12 mouse cellular contexts compared by ENCODE assay signal in the genomic region with DNA sequence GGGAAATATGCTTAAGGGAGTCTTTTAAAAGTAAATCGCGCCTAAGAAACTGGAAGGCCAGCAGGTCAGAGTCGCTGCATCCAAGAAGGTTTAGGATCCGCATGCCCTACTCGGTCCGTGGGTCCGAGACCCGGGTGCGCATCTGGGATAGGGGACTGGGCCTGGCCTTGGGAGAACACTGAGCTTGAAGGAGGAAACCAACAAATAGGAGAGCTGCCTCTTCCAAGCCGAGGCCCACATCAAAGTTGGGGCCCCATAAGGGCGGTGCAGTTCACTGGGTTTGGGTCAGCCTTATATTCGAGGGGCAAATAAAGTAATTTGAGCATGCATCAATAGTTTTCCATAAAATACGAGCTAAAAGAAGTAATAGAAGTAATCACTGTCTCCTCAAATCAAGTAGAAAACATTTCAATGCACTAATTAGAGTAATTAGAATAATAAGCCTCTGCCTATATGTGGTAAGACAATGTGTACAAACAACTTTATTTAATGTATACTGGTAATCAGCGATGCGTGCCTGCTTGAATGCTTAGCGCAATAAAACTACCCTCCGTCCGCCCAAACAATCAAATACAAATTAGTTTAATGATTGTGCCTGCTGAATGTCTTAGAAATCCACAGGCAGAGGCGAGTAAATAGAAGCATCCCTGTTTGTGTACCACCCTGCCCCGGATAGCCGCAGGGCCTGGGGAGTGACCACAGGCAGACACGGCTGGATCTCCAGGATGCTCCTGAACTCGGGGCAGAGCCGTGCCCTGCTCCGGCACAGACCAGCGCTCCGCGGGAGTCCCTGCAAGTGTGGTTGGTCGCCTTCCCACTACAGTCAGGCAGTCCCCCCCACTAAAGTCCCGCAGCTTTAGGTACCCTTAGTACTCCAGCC. TPM values are rescaled to one million over a fixed set of nuclear protein-coding genes. Genes with fewer than 3 reads are reported as not detected.
DNase-seq lines count a peak whose midpoint lies in the region; ATAC-seq and TF ChIP-seq lines count a peak whose summit lies in the region.
"Had no signal": no experiment of that assay in that cellular context is flagged by ENCODE, and none has a peak within 500 bp of the region (broad histone marks: within the 10 kb centered on the region; RNA-seq: fewer than 3 reads in every experiment).

No protein-coding gene starts in this region.

- no peak for TF ChIP-seq EP300 in ES-Bruce4 (IDR thresholded peaks at IDR 0.05; ENCODE audit: insufficient read depth, low read depth, low read length)

- H3K27ac ChIP-seq in ES-Bruce4 (ENCODE audit: insufficient read depth, low read length), result no peak overlapping the region
- peak overlapping the region; percentile 99 for H3K27ac ChIP-seq in hindbrain, embryonic 10.5 days
- peak overlapping the region; percentile 94 for H3K27ac ChIP-seq in midbrain, embryonic 14.5 days (replicated peaks; ENCODE audit: low read depth, low read length)
- no peak overlapping the region for H3K27ac ChIP-seq in intestine, postnatal 0 days (ENCODE audit: low read depth, low read length)
- H3K27ac ChIP-seq: gastrocnemius, adult 2 months had no signal

- no peaks in the 10 kb centered on the region for H3K9me3 ChIP-seq in ES-Bruce4 (replicated peaks; ENCODE audit: control insufficient read depth, insufficient read depth, low read length, poor library complexity, severe bottlenecking)
- no peaks in the 10 kb centered on the region for H3K9me3 ChIP-seq in hindbrain, embryonic 10.5 days
- H3K9me3 ChIP-seq in midbrain, embryonic 14.5 days (ENCODE audit: control insufficient read depth, low read length), result no peaks in the 10 kb centered on the region
- no peaks in the 10 kb centered on the region for H3K9me3 ChIP-seq in intestine, postnatal 0 days (ENCODE audit: control insufficient read depth)
- H3K9me3 ChIP-seq: G1E had no signal

- peak; percentile 82 for DNase-seq in brain, embryonic 14.5 days (ENCODE audit: low read depth)
- peak; percentile 55 for DNase-seq in hindbrain, embryonic 10.5 days (ENCODE audit: low spot score)
- DNase-seq in midbrain, embryonic 14.5 days, result peak; percentile 75
- DNase-seq in ovary, postnatal 14 days (ENCODE audit: low spot score), result no peak
- no peak for DNase-seq in heart, adult 8-10 months (ENCODE audit: low spot score)
- DNase-seq: lung, postnatal 4 days had no signal

- ATAC-seq in midbrain, embryonic 14.5 days (ENCODE audit: low FRiP score, low TSS enrichment), result peak; percentile 61
- ATAC-seq in intestine, postnatal 0 days, result no peak; the same call in 1 of the 2 replicates
- ATAC-seq: inflammation-experienced regulatory T-cells, adult 6 months had no signal

- no peak for TF ChIP-seq CTCF in ES-Bruce4 (IDR thresholded peaks at IDR 0.05; ENCODE audit: low read depth, low read length)
- TF ChIP-seq CTCF in brain, embryonic 14.5 days (IDR thresholded peaks at IDR 0.05; ENCODE audit: borderline replicate concordance, extremely low read depth, insufficient read depth, insufficient read length), result no peak
- TF ChIP-seq CTCF in intestine, postnatal 0 days (IDR thresholded peaks at IDR 0.05; ENCODE audit: low read depth), result no peak

- peaks cover 26% of the 10 kb centered on the region for H3K27me3 ChIP-seq in ES-Bruce4 (ENCODE audit: control insufficient read depth, insufficient read depth, low read length, poor library complexity, severe bottlenecking)
- H3K27me3 ChIP-seq in hindbrain, embryonic 10.5 days (ENCODE audit: insufficient read depth, poor library complexity, severe bottlenecking), result peaks cover 44% of the 10 kb centered on the region
- H3K27me3 ChIP-seq in midbrain, embryonic 14.5 days (ENCODE audit: control insufficient read depth, insufficient read depth, low read length), result no peaks in the 10 kb centered on the region
- H3K27me3 ChIP-seq in intestine, postnatal 0 days (replicated peaks; ENCODE audit: control insufficient read depth, insufficient read depth, low read length), result peaks cover 82% of the 10 kb centered on the region

- peak overlapping the region; percentile 98 for H3K4me2 ChIP-seq in midbrain, embryonic 14.5 days (ENCODE audit: low read length)
- H3K4me2 ChIP-seq in intestine, postnatal 0 days (replicated peaks; ENCODE audit: low read depth), result no peak overlapping the region

- H3K4me1 ChIP-seq in ES-Bruce4 (ENCODE audit: control insufficient read depth, insufficient read depth, low read length), result no peaks in the 10 kb centered on the region
- H3K4me1 ChIP-seq in hindbrain, embryonic 10.5 days (replicated peaks), result peaks cover 43% of the 10 kb centered on the region
- peaks cover 38% of the 10 kb centered on the region for H3K4me1 ChIP-seq in midbrain, embryonic 14.5 days (ENCODE audit: control insufficient read depth, insufficient read depth, low read length)
- H3K4me1 ChIP-seq in intestine, postnatal 0 days (replicated peaks; ENCODE audit: control insufficient read depth, insufficient read depth, low read length), result no peaks in the 10 kb centered on the region

- H3K36me3 ChIP-seq in ES-Bruce4 (ENCODE audit: control insufficient read depth, insufficient read depth, low read length, poor library complexity, severe bottlenecking), result no peaks in the 10 kb centered on the region
- H3K36me3 ChIP-seq in hindbrain, embryonic 10.5 days, result peaks cover 23% of the 10 kb centered on the region; the same call in 1 of the 2 replicates
- no peaks in the 10 kb centered on the region for H3K36me3 ChIP-seq in midbrain, embryonic 14.5 days (ENCODE audit: control insufficient read depth, insufficient read depth, low read length)
- H3K36me3 ChIP-seq in intestine, postnatal 0 days (ENCODE audit: control insufficient read depth, insufficient read depth), result no peaks in the 10 kb centered on the region
- H3K36me3 ChIP-seq: G1E had no signal

- WGBS in hindbrain, embryonic 10.5 days, result 1% methylated on average over 30 of the region's 30 CpGs
- WGBS in midbrain, embryonic 14.5 days, result 2% methylated on average over 30 of the region's 30 CpGs
- 3% methylated on average over 30 of the region's 30 CpGs for WGBS in intestine, postnatal 0 days

- no peak for TF ChIP-seq POLR2A in ES-Bruce4 (IDR thresholded peaks at IDR 0.05; ENCODE audit: insufficient read depth, low read length)
- no peak for TF ChIP-seq POLR2A in brain, embryonic 14.5 days (IDR thresholded peaks at IDR 0.05; ENCODE audit: borderline replicate concordance, extremely low read depth, insufficient read depth, insufficient read length, poor library complexity, severe bottlenecking)

- H3K9ac ChIP-seq in ES-Bruce4 (ENCODE audit: low read depth, poor library complexity, severe bottlenecking), result no peak overlapping the region
- peak overlapping the region; percentile 70 for H3K9ac ChIP-seq in midbrain, embryonic 14.5 days (replicated peaks; ENCODE audit: low read length)
- no peak overlapping the region for H3K9ac ChIP-seq in intestine, postnatal 0 days (ENCODE audit: low read depth, low read length)

- peak overlapping the region; percentile 10; the same call in 1 of the 2 replicates for H3K4me3 ChIP-seq in ES-Bruce4 (ENCODE audit: low read depth, low read length)
- peak overlapping the region; percentile 82 for H3K4me3 ChIP-seq in hindbrain, embryonic 10.5 days
- H3K4me3 ChIP-seq in midbrain, embryonic 14.5 days (replicated peaks; ENCODE audit: low read depth, low read length), result peak overlapping the region; percentile 96
- H3K4me3 ChIP-seq in intestine, postnatal 0 days (ENCODE audit: low read depth, low read length), result no peak overlapping the region

RNA-seq across cellular contexts. Expression of gene Pou3f2, which starts 9.4 kb away (rescaled TPM):
- polyA plus RNA-seq in ES-Bruce4 (2011; ENCODE audit: insufficient read depth, insufficient read length, low read depth, missing spikeins), result 0.10 TPM in 1 of 2 replicates, not detected in the other
- polyA plus RNA-seq in brain, embryonic 14.5 days (2012; rRNA removed), result 38.3 and 46.4 TPM in 2 replicates
- 44.0 and 45.4 TPM in 2 replicates for polyA plus RNA-seq in hindbrain, embryonic 10.5 days (2016; fragmentation: Nextera tagmentation; extraction: Ambion mirVana)
- polyA plus RNA-seq in midbrain, embryonic 14.5 days (2014; fragmentation: Nextera tagmentation; extraction: Ambion mirVana), result 46.9 and 58.4 TPM in 2 replicates
- not detected in 2 replicates for polyA plus RNA-seq in intestine, postnatal 0 days (2015; fragmentation: Nextera tagmentation; extraction: Ambion mirVana)
- total RNA-seq in heart, adult 8-10 months (2022), result under 1 TPM in 1 of 4 experiments, not detected in 3; 0.03 TPM
- total RNA-seq: common myeloid progenitor, adult 5-6 weeks; gastrocnemius, adult 2 months had no signal
- polyA plus RNA-seq: G1E had no signal

Comparison
In these comparisons a context has a peak if more than half of its experiments do, and no peak if none do; other contexts are left out.
1. H3K27ac ChIP-seq: peak in hindbrain, embryonic 10.5 days (single experiment) and midbrain, embryonic 14.5 days (single experiment); none in ES-Bruce4 (single experiment) and intestine, postnatal 0 days (single experiment).
2. DNase-seq: peak in brain, embryonic 14.5 days (single experiment), hindbrain, embryonic 10.5 days (single experiment) and midbrain, embryonic 14.5 days (single experiment); none in ovary, postnatal 14 days (single experiment) and heart, adult 8-10 months (single experiment).
3. RNA of gene Pou3f2, which starts 9.4 kb away (polyA plus RNA-seq): 46.9 to 58.4 TPM in midbrain, embryonic 14.5 days, 38.3 to 46.4 TPM in brain, embryonic 14.5 days and 44.0 to 45.4 TPM in hindbrain, embryonic 10.5 days; 0.10 TPM in ES-Bruce4 and not detected in intestine, postnatal 0 days; every median in the first group is over 10 times any median in the second.